Mouse (Mus musculus) embryonic facial prominence, embryonic 10.5 days (tissue): ENCODE measurements around the gene Adgrg1. TPM values are rescaled to one million over a fixed set of nuclear protein-coding genes. Genes with fewer than 3 reads are reported as not detected.
A peak's percentile ranks its signal among the peaks of the same experiment; 100 is the strongest.

Experiments used
- DNase-seq: peaks from one replicate; pipeline ENCODE4 v3.0.0-alpha.2; 2017; ENCODE audit warnings: low spot score
- H3K27ac ChIP-seq: fragments of 300-500 bp; sonication (generic); replicated peaks from 2 replicates; pipeline ENCODE4 v1.5.1; 2016; ENCODE audit warnings: mild to moderate bottlenecking
- H3K27me3 ChIP-seq: fragments of 300-500 bp; sonication (generic); replicated peaks from 2 replicates; pipeline ENCODE4 v1.6.1; 2016; ENCODE audit warnings: low read depth, mild to moderate bottlenecking; ENCODE audit not compliant: poor library complexity, severe bottlenecking
- H3K36me3 ChIP-seq: fragments of 300-500 bp; sonication (generic); replicated peaks from 2 replicates; pipeline ENCODE4 v1.6.1; 2016; ENCODE audit warnings: mild to moderate bottlenecking, moderate library complexity
- H3K4me1 ChIP-seq: fragments of 300-500 bp; sonication (generic); 2 replicates; pipeline ENCODE4 v1.6.1; 2016
- H3K4me3 ChIP-seq: fragments of 300-500 bp; sonication (generic); 2 replicates; pipeline ENCODE4 v1.5.1; 2016; ENCODE audit warnings: mild to moderate bottlenecking, moderate library complexity
- H3K9me3 ChIP-seq: fragments of 300-500 bp; sonication (generic); 2 replicates; pipeline ENCODE4 v1.6.1; 2016; ENCODE audit warnings: mild to moderate bottlenecking
- WGBS: fragments of 180-500 bp; shearing (Covaris S2); methylation state at CpG from one replicate; pipeline ENCODE4 v1.1.7; 2016; 5-methylcytosine and 5-hydroxymethylcytosine counted together
- polyA plus RNA-seq: library from polyadenylated mRNA; unstranded; fragments of >200 nt; fragmentation: Nextera tagmentation; extraction: Ambion mirVana; gene quantifications from 2 replicates; pipeline ENCODE4 v1.2.1, GENCODE M21; 2016

Gene Adgrg1
- polyA plus RNA-seq, 1 experiment from 2014 or later = 32.9 TPM

DNA sequence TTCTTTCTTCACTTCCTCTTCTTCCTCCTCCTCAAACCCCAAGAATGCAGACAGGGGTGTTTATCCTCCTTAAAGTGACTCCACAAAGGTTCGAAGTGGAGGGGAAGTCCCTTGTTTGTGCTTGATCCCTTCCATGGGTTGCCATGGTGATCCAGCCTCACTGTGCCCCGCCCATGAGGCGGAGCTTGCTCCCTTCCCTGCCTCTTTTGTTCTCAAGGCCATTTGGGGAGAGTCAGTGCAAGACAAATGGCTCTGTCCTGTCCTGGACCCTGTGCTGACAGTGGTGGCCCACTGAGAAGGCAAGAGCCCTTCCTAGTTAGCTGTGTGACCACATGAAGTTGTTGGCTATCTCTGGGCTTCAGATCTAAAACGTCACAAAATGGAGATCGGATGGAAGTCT lies 26.1 kb downstream of the Adgrg1 start:
- Histone ChIP-seq H3K27ac (peak overlapping the region; percentile 76), H3K9me3 (no peaks in the 10 kb centered on the region), H3K4me1 (peaks cover 66% of the 10 kb centered on the region), H3K36me3 (peaks cover 29% of the 10 kb centered on the region), H3K4me3 (peak overlapping the region; percentile 19; the same call in 1 of the 2 replicates), H3K27me3 (no peaks in the 10 kb centered on the region)
- 20% methylated on average over 5 of the region's 5 CpGs for WGBS
- DNase-seq = peak; percentile 82

DNA sequence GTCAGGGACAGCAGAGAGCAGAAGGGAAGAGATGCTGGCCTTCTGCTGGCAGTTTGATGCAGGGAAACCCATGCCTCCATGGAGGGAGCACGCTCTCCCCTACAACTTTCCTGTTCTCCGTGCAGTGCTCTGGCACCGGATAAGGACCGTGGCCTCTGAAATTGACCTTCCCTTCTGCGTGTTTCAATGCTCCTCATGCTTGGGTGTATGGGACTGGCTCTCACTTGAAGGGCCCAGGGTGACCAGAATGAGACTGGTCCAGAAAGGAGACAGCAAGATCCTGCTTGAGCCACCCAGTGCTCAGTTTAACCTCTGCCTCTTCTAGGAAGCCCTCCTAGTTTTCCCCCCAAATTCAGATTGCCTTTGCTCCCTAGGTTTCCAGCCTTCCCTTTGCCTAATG lies 26.6 kb downstream of the Adgrg1 start:
- Histone ChIP-seq H3K4me3 (no peak overlapping the region), H3K9me3 (no peaks in the 10 kb centered on the region), H3K27me3 (no peaks in the 10 kb centered on the region), H3K36me3 (peaks cover 34% of the 10 kb centered on the region), H3K4me1 (peaks cover 62% of the 10 kb centered on the region), H3K27ac (peak overlapping the region; percentile 76)
- DNase-seq = no peak
- 76% methylated on average over 5 of the region's 5 CpGs for WGBS

DNA sequence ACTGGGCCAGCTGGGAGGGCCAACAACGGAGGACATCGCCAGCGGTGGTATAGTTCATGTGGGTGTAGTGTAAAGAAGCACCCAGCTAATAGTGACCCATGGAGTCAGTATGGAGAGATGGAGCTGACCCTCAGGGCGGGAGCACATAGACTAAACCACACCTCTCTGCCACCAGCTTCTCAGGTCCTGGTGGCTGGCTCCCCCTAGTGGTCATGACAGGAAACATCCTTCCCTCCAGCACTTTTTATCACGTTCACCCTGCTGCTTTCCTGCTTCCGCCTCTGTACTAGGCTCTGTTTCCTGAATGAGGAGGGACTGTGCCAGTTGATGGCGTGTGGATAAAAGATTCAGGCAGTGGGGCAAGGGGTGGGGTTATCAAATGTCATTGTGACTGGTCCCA lies 27.1 kb downstream of the Adgrg1 start:
- H3K9me3 ChIP-seq = no peaks in the 10 kb centered on the region
- H3K36me3 ChIP-seq = peaks cover 39% of the 10 kb centered on the region
- peak; percentile 85 for DNase-seq
- peaks cover 58% of the 10 kb centered on the region for H3K4me1 ChIP-seq
- H3K27me3 ChIP-seq = no peaks in the 10 kb centered on the region
- 7% methylated on average over 7 of the region's 7 CpGs for WGBS
- peak overlapping the region; percentile 76; the same call in 1 of the 2 replicates for H3K27ac ChIP-seq
- no peak overlapping the region for H3K4me3 ChIP-seq

DNA sequence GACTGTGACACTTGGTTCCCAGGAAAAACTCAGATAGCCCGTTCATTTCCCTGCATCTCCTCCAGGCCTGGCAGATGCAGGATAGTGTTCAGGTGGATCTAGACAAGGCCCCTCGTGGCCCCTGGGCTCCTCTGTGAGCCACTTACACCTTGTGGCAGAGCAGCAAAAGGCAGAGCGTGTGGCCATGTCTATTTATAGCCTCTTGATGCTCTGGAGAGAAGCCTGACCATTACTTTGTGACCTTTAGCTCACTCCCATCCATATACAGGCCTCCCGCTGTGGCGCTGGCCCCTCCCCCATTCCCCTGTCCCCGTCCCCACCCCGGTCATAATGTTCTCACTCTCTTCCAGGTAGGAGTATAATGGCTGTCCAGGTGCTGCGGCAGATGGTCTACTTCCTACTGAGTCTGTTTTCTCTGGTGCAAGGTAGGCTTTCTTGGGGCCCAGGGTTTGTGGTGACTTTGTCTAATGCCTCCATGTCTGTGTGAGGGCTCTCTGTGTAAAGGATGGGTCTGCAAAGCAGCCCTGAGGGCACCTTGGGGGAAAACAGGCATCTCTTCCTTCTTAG lies 27.6 kb downstream of the Adgrg1 start:
- Histone ChIP-seq H3K27me3 (no peaks in the 10 kb centered on the region), H3K9me3 (no peaks in the 10 kb centered on the region), H3K4me1 (peaks cover 52% of the 10 kb centered on the region), H3K36me3 (peaks cover 44% of the 10 kb centered on the region), H3K27ac (no peak overlapping the region), H3K4me3 (no peak overlapping the region)
- DNase-seq = no peak
- WGBS = 61% methylated on average over 8 of the region's 8 CpGs

DNA sequence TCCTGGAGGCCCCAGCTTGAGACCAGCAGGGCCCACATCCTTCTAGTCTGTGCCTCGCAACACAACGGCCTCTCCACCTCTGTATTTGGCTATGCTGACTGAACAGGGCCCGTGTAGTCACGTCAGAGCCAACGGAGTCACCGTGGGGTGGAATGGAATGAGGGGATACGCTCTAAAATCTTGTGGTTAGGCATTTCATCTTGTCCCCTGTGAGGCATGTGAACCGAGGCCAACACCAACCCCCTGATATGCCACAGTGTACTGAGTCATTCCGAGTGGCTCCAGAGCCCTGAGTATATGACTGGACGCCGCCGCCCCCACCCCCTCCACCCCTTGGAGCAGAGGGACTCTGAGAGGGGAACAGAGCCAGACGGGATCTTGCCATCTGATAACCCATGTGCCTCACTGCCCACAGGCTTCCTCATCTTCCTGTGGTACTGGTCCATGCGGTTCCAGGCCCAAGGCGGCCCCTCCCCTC lies 37.9 kb downstream of the Adgrg1 start:
- no peaks in the 10 kb centered on the region for H3K9me3 ChIP-seq
- H3K4me3 ChIP-seq = no peak overlapping the region
- H3K36me3 ChIP-seq = peaks cover 73% of the 10 kb centered on the region
- H3K4me1 ChIP-seq = peaks cover 9% of the 10 kb centered on the region; the same call in 1 of the 2 replicates
- H3K27ac ChIP-seq = no peak overlapping the region
- 84% methylated on average over 15 of the region's 15 CpGs for WGBS
- no peak for DNase-seq
- no peaks in the 10 kb centered on the region; the same call in 1 of the 2 replicates for H3K27me3 ChIP-seq

DNA sequence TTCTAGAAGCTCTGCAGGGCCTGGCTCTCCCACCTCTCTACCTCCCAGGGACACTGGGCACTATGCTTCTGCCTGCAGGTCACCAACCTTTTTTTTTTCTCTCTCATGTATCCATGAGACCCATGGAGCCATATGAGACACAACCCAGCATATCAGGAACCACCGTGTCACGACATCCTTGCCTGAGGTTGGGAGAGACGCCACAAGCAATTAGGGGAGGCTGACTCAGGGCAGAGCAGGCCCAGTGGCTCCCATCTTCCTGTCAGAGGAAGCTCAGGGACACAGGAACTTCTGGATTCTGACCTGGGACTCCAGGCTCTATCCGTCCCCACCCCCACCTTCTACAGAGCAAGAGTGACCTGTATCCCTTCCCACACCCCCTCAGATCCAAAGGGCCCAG lies 41.3 kb downstream of the Adgrg1 start:
- no peak for DNase-seq
- 73% methylated on average over 4 of the region's 4 CpGs for WGBS
- H3K27ac ChIP-seq = no peak overlapping the region
- H3K36me3 ChIP-seq = peaks cover 39% of the 10 kb centered on the region
- peaks cover 12% of the 10 kb centered on the region; the same call in 1 of the 2 replicates for H3K4me1 ChIP-seq
- H3K27me3 ChIP-seq = no peaks in the 10 kb centered on the region; the same call in 1 of the 2 replicates
- no peak overlapping the region for H3K4me3 ChIP-seq
- H3K9me3 ChIP-seq = no peaks in the 10 kb centered on the region

DNA sequence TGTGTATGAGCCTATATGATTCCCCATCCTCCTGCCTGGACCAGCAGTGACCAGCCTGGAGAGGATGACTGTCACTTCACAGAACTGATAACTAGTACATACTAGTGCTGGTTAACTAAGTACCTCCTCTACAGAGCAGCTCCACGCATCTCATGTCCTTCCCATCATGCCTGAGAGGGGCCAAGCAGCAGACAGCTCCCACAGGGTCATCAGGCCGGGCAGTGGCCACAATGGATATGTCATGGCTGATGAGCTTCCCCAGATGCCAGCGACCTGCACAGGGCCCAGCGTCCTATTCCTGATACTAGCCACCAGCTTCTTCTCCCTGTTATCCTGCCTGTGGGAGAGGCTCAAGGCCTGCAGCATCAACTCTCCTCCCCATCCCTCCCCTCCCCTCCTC lies 42.1 kb downstream of the Adgrg1 start:
- Histone ChIP-seq H3K4me1 (peaks cover 12% of the 10 kb centered on the region; the same call in 1 of the 2 replicates), H3K9me3 (no peaks in the 10 kb centered on the region), H3K27me3 (no peaks in the 10 kb centered on the region), H3K4me3 (no peak overlapping the region), H3K27ac (no peak overlapping the region), H3K36me3 (peaks cover 31% of the 10 kb centered on the region)
- 58% methylated on average over 4 of the region's 4 CpGs for WGBS
- DNase-seq = no peak

DNA sequence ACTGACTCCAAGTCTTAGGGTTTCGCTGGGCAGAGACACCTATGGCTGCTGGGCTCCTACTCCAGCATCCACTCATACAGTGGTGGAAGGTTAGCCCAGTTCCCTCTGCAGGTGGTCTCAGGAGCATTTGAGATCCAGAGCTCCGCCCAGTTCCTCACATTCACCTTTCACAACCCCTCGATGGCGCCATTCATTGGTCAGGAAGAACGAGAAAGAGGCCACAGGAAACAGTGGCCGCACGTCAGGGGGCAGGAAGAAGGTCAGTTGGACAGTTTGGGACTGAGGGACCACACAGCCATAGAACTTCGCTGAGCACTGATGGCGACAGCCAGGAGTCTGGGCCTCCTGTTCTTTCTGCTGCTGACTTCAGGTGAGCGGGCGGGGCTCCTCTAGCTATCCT lies 42.9 kb downstream of the Adgrg1 start, which contains the start of gene Adgrg3:
TSS of gene Adgrg3 (plus strand) at position 242 of the 400 bp plus-strand sequence.
- H3K4me1 ChIP-seq = peaks cover 12% of the 10 kb centered on the region; the same call in 1 of the 2 replicates
- no peak for DNase-seq
- H3K36me3 ChIP-seq = peaks cover 23% of the 10 kb centered on the region
- no peak within 1 kb of the TSS for H3K4me3 ChIP-seq
- H3K27ac ChIP-seq = no peak within 1 kb of the TSS
- no peaks in the 10 kb centered on the region for H3K9me3 ChIP-seq
- WGBS = 78% methylated on average over 11 of the region's 11 CpGs
- H3K27me3 ChIP-seq = no peaks in the 10 kb centered on the region

DNA sequence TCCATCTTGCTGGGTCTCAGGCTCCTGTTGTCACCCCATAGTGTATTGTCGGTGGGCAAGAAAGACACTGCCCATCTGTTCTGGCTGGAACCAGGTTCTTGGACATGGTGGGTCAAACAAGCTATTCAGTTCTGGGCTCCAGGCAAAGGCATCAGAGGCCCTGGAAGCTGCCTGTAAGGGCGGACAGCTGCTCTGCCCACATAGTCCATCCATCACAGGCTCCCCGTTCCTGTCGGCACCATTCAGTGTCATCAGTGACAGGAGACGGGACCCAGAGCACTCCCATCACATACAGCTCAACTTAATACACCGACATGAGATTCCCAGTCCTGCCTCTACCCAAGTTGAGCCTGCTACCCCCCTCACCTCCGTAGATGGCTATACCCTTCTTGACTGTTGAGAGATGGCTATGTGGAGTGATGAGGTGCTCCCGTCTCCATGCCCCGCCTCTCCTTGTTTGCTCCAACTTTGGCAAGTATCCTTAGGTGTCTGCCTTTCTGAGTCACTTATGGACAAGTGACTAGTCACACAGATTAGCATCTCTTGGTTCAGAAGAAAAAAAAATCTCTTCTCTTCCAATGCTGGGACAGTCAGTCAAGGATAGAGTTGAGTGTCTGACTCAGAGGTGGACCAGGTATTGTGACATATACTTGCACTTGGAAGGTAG lies 43.6 kb downstream of the Adgrg1 start:
- 86% methylated on average over 9 of the region's 9 CpGs for WGBS
- Histone ChIP-seq H3K27me3 (no peaks in the 10 kb centered on the region), H3K36me3 (peaks cover 17% of the 10 kb centered on the region), H3K9me3 (no peaks in the 10 kb centered on the region), H3K27ac (no peak overlapping the region), H3K4me1 (peaks cover 19% of the 10 kb centered on the region), H3K4me3 (no peak overlapping the region)
- no peak for DNase-seq

DNA sequence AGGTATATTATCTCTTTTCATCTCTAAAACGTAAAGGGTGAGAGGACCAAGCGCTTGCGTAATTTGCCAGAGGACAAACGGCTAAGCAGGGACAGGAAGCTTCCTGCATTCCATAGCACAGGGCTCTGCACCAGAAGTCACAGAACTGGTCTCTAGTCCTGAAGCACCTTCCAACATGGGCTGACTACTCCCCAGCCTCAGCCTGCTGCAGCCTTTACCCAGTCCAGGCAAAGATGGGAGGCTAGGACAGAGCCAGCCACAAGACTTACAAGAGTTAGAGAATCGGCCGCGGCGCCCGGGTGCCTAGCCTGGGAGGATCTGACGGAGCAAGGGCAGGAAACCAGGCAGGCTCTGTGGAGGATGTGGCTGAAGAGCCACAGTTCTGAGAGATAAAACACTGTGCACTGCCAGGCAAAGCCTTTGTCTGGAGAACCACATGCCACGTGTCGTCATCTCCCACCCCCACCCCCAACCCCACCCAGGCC lies 45.8 kb downstream of the Adgrg1 start:
- H3K9me3 ChIP-seq = no peaks in the 10 kb centered on the region
- H3K4me1 ChIP-seq = peaks cover 31% of the 10 kb centered on the region
- H3K36me3 ChIP-seq = no peaks in the 10 kb centered on the region
- H3K27me3 ChIP-seq = no peaks in the 10 kb centered on the region
- peak overlapping the region; percentile 59 for H3K27ac ChIP-seq
- DNase-seq = no peak
- 0 out of 2 replicates have a peak overlapping the region, but pooled peaks have one; percentile 21 for H3K4me3 ChIP-seq
- 69% methylated on average over 12 of the region's 12 CpGs for WGBS

DNA sequence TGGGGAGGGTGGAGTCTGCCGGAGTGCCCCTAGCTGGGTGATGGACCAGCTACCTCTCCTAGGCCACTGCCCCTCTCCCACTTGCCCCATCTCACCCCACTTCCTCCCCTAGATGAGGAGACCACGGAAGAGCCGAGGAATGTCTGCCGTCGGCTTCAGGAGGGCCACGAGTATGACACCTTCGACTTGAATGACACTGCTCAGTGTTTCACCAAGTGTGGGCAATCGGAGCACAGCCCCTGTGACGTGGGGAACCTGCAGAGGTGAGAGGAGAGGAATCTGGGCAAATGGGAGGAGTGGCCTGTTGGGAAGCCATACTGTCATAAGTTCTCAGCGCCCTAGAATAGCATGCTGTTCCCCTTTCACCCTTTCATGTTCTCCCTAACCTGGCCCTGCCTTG lies 46.3 kb downstream of the Adgrg1 start:
- no peak overlapping the region for H3K4me3 ChIP-seq
- H3K9me3 ChIP-seq = no peaks in the 10 kb centered on the region
- no peaks in the 10 kb centered on the region for H3K27me3 ChIP-seq
- peaks cover 31% of the 10 kb centered on the region for H3K4me1 ChIP-seq
- no peak for DNase-seq
- WGBS = 78% methylated on average over 10 of the region's 10 CpGs
- H3K27ac ChIP-seq = peak overlapping the region; percentile 59
- H3K36me3 ChIP-seq = no peaks in the 10 kb centered on the region

DNA sequence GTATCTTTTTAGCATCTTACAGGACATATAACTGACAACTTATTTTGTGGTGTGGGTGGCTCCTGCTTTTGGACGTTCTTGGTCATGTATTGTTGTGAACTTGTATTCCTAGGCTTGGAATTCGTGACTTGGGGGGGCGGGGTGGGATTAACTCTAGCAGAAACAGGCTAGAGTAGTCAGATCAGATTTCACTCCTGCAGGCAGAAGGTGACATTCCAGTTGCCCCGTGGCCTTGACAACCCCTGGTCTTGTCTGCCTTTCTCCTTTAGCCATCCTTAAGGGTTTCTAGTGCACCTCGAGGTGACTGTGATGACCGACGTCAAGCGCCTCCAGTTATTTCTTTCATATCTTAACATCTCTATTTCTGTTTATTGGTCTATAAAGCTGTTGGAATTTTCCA lies 48.6 kb downstream of the Adgrg1 start:
- Histone ChIP-seq H3K27me3 (no peaks in the 10 kb centered on the region), H3K4me3 (no peak overlapping the region), H3K4me1 (peaks cover 22% of the 10 kb centered on the region), H3K27ac (no peak overlapping the region), H3K36me3 (no peaks in the 10 kb centered on the region), H3K9me3 (no peaks in the 10 kb centered on the region)
- 30% methylated on average over 8 of the region's 8 CpGs for WGBS
- DNase-seq = peak; percentile 32

DNA sequence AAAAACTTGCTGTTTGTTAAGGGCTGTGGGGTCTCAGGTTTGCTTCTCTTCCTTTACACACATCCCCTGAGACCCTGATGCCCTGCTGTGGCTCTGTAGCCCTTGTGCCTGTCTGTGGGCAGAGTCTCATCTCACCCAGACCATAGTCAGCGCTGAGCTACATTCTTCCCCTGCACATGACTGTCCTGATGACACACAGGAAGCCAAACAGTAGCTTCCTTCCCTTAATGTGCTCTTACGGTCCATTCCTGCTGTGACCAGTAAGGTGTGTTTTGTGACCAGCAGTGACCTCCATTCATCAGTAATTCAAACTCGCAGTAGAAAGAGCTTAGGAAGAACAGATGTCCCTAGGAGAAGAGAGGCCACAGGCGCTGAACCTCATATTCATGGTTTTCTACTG lies 49.8 kb downstream of the Adgrg1 start:
- no peaks in the 10 kb centered on the region for H3K36me3 ChIP-seq
- H3K27ac ChIP-seq = no peak overlapping the region
- no peak overlapping the region for H3K4me3 ChIP-seq
- no peaks in the 10 kb centered on the region for H3K27me3 ChIP-seq
- no peaks in the 10 kb centered on the region for H3K9me3 ChIP-seq
- peaks cover 22% of the 10 kb centered on the region for H3K4me1 ChIP-seq
- WGBS = 84% methylated on average over 4 of the region's 4 CpGs
- no peak for DNase-seq
